Mouse (Mus musculus) thymus, postnatal 10 days (tissue): Measurements from ENCODE around the gene Gale.

Experiments
- DNase-seq, 2 experiments: peaks; one replicate each; pipeline ENCODE4 v3.0.0; 2021; ENCODE audit warnings: low spot score in 2 of 2

Gale gene

DNA sequence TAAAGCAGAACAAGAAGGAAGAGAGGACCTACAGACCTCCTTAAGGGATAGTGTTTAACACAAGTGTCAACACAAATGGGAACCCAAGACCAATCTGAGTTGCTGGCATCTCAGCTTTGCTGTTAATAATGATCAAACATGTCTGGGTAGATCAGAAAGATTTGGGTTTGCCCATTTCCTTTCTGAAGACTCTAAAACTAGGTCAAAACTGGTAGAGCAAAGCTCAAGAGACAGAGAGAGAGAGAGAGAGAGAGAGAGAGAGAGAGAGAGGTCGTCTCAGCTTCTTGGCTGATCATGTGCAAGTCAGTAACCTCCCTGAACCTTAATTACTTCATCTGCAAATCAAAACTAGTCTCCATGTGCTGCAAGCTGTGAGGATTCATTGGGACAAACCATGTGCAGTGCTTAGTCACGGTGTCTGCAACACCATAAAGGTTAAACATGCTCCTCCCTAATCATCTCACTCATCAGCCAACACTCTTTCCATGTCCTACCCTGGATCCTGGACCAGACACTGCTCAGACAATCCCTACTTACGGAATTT, 52.6 kb downstream of the Gale start:
- DNase-seq: no peak
